26 mouse cellular contexts compared by ENCODE assay signal in genomic region chr9:32204450-32204990, GRCm38 (mm10).
DNase-seq lines count a peak whose midpoint lies in the region; ATAC-seq and TF ChIP-seq lines count a peak whose summit lies in the region.
"Had no signal": no experiment of that assay in that cellular context is flagged by ENCODE, and none has a peak within 500 bp of the region (broad histone marks: within the 10 kb centered on the region; RNA-seq: fewer than 3 reads in every experiment).

No protein-coding gene starts in this region.

- no peak for ATAC-seq in CD4-positive, CD25-positive, alpha-beta regulatory T cell, adult 4 months
- ATAC-seq: activated CD4-positive, CD25-positive, alpha-beta regulatory T cell, adult 4 months; forebrain, embryonic 15.5 days; intestine, embryonic 15.5 days had no signal

- 0 out of 2 replicates have a peak, but pooled peaks cover 2% of the 10 kb centered on the region for H3K36me3 ChIP-seq in ES-E14 (ENCODE audit: control insufficient read depth, insufficient read depth, low read length, poor library complexity, severe bottlenecking)
- H3K36me3 ChIP-seq: embryonic facial prominence, embryonic 10.5 days; embryonic facial prominence, embryonic 13.5 days; forebrain, embryonic 12.5 days; forebrain, embryonic 15.5 days; hindbrain, embryonic 12.5 days; hindbrain, embryonic 15.5 days; intestine, embryonic 15.5 days had no signal

- H3K9ac ChIP-seq in ES-E14 (ENCODE audit: insufficient read depth, low read depth, low read length, poor library complexity, severe bottlenecking): no peak overlapping the region
- H3K9ac ChIP-seq: embryonic facial prominence, embryonic 13.5 days; forebrain, embryonic 12.5 days; forebrain, embryonic 15.5 days; hindbrain, embryonic 12.5 days; hindbrain, embryonic 15.5 days; intestine, embryonic 15.5 days had no signal

- intact Hi-C loops in left cerebral cortex, adult 2 months (cut with DNase I): no loop called here

- H3K4me1 ChIP-seq in ES-E14 (ENCODE audit: control insufficient read depth in 2 of 2, insufficient read depth in 2 of 2, low read length in 2 of 2, poor library complexity in 1 of 2): peaks cover 0 to 4% of the 10 kb centered on the region in 2 experiments; a peak in 2 of 4 replicates
- H3K4me1 ChIP-seq: forebrain, embryonic 12.5 days; hindbrain, embryonic 15.5 days; intestine, embryonic 15.5 days had no signal

- DNase-seq in left cerebral cortex, adult 2 months (ENCODE audit: extremely low spot score in 1 of 2, low spot score in 2 of 2): no peak
- no peak for DNase-seq in left cerebral cortex, adult 11 months (ENCODE audit: low spot score)
- no peak for DNase-seq in ES-E14 (ENCODE audit: low read depth, low spot score)
- peak; percentile 7 for DNase-seq in ZHBTc4 (ENCODE audit: low read depth, low spot score)
- no peak for DNase-seq in thymus, postnatal 25 days
- DNase-seq: adrenal gland, postnatal 10 days; adrenal gland, postnatal 36 days; cerebellum, adult 11-12 months; cerebellum, adult 8-10 months; cerebellum, postnatal 10 days; cerebellum, postnatal 36 days; embryo, embryonic 11 days; gastrocnemius, adult 2 months; gastrocnemius, postnatal 14 days; heart, adult 11 months; kidney, adult 11 months had no signal

- TF ChIP-seq CTCF in left cerebral cortex, adult 2 months (IDR thresholded peaks at IDR 0.05): no peak

- no peaks in the 10 kb centered on the region for H3K9me3 ChIP-seq in ES-E14 (ENCODE audit: control insufficient read depth, insufficient read depth, low read depth, low read length)
- H3K9me3 ChIP-seq: embryonic facial prominence, embryonic 10.5 days; embryonic facial prominence, embryonic 13.5 days; forebrain, embryonic 12.5 days; forebrain, embryonic 15.5 days; hindbrain, embryonic 12.5 days; hindbrain, embryonic 15.5 days; intestine, embryonic 15.5 days had no signal

- H3K27ac ChIP-seq in left cerebral cortex, adult 2 months: peak overlapping the region; percentile 78
- 0 out of 2 replicates have a peak overlapping the region, but pooled peaks have one; percentile 18 for H3K27ac ChIP-seq in ES-E14 (ENCODE audit: insufficient read depth, low read depth, low read length, poor library complexity, severe bottlenecking)
- H3K27ac ChIP-seq: embryonic facial prominence, embryonic 10.5 days; embryonic facial prominence, embryonic 13.5 days; forebrain, embryonic 12.5 days; forebrain, embryonic 15.5 days; gastrocnemius, adult 2 months; hindbrain, embryonic 12.5 days; hindbrain, embryonic 15.5 days; intestine, embryonic 15.5 days had no signal

- in situ Hi-C loops in ES-E14 (cut with MboI; ENCODE audit: low sequenced_read_pairs in 2 of 2, unreplicated experiment in 2 of 2): no loop called here

- H3K4me3 ChIP-seq in left cerebral cortex, adult 2 months: no peak overlapping the region
- H3K4me3 ChIP-seq in ES-E14 (ENCODE audit: insufficient read depth in 1 of 2, low read depth in 1 of 2, low read length in 2 of 2, poor library complexity in 1 of 2, severe bottlenecking in 1 of 2): no peak overlapping the region
- H3K4me3 ChIP-seq: embryonic facial prominence, embryonic 10.5 days; embryonic facial prominence, embryonic 13.5 days; erythroblast, embryonic 14.5 days; forebrain, embryonic 12.5 days; forebrain, embryonic 15.5 days; gastrocnemius, adult 2 months; hindbrain, embryonic 12.5 days; hindbrain, embryonic 15.5 days; intestine, embryonic 15.5 days had no signal

TF ChIP-seq in ES-E14, 5 proteins besides CTCF, POLR2A, EP300 and RAD21:
- peak; percentile 51; the same call in 1 of the 2 replicates for TF ChIP-seq MAFK (IDR thresholded peaks at IDR 0.05; ENCODE audit: insufficient read depth, low read depth, low read length)
- TF ChIP-seq ZC3H11A (IDR thresholded peaks at IDR 0.05; ENCODE audit: borderline replicate concordance, low read depth, low read length): no peak
